Mouse (Mus musculus) retina, postnatal 1 day (tissue): ENCODE data around the gene Zfp697.
"Not testable (repeated sequence)": the region's sequence is repeated elsewhere in the genome, so short reads cannot be mapped to it uniquely, and the experiment has no call there.

ENCODE experiments used
- DNase-seq: peaks from one replicate; pipeline ENCODE4 v3.0.0-alpha.2; 2012

The Zfp697 gene

GRCm38 (mm10) chr3:98422926-98423325, 40.7 kb downstream of the Zfp697 start:
- no peak for DNase-seq

DNA sequence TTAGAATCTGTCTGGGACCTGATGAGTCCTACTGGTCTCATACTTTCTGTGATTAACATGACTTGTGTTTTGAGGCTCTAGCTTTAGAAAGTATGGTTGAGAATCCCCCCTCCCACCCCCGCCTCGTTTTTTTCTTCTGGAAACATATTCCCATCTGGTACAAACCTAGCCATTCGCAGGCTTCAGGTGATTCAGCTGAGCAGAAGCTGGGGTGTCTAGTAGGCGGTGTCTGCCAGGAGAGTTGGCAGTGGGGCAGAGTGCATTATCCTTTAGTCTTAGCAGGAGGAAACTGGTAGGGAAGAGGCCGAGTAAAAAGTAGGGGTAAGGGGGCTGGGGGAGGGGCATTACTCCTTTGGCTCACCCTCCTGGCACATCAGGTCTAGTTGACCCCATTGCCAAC, 44.5 kb downstream of the Zfp697 start:
- DNase-seq: no peak

- DNase-seq: no peak
These were observed 45.0 kb downstream of the Zfp697 start for GRCm38 (mm10) chr3:98427260-98427599.

DNA sequence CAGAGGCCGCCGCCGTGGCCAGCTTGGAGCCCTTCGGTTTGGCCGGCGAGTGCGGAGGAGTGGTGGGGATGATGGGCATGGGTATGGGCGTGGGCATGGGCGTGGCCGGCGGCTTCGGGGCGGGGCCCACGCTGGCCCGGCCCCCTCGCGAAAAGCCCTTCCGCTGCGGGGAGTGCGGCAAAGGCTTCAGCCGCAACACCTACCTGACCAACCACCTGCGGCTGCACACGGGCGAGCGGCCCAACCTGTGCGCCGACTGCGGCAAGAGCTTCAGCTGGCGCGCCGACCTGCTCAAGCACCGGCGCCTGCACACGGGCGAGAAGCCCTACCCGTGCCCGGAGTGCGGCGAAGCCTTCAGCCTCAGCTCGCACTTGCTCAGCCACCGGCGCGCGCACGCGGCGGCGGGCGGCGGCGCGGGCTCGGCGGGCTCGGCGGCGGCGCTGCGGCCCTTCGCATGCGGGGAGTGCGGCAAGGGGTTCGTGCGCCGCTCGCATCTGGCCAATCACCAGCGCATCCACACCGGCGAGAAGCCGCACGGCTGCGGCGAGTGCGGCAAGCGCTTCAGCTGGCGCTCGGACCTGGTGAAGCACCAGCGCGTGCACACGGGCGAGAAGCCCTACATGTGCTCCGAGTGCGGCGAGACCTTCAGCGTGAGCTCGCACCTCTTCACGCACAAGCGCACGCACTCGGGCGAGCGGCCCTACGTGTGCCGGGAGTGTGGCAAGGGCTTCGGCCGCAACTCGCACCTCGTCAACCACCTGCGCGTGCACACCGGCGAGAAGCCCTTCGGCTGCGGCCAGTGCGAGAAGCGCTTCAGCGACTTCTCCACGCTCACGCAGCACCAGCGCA, 45.6 kb downstream of the Zfp697 start:
- peak; percentile 90 for DNase-seq

GRCm38 (mm10) chr3:98428449-98428775, 46.2 kb downstream of the Zfp697 start:
- DNase-seq: no peak

DNA sequence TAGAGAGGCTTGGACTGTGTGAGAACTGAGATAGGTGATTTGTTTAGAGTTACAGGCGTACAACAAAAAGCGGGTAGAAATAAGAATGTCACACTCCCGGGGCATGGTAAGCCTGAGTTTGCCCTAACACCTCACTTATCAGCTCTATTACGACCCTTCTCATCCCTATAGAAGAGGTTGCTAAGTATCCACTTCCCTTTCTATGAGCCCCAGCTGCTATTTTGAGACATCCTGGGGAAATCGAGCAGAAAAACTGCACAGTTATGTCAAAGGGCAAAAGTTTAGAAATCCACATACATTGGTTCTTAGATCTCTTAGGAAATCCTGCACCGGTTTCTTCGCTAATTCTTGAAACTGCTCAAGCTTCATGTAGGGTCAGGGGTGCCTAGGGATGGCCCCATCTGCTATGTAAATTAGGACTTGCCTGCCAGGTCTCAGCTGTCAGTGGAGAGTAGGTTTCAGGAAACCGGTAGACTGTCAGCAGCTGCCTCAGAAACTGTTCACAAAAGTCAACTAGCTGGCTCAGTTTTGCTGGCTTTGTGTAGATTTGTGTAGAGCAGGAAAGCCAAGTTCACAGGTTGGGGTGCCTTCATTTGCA, 46.8 kb downstream of the Zfp697 start:
- DNase-seq: no peak

- DNase-seq: peak; percentile 32
These were observed 52.0 kb downstream of the Zfp697 start for GRCm38 (mm10) chr3:98434088-98434816.

DNA sequence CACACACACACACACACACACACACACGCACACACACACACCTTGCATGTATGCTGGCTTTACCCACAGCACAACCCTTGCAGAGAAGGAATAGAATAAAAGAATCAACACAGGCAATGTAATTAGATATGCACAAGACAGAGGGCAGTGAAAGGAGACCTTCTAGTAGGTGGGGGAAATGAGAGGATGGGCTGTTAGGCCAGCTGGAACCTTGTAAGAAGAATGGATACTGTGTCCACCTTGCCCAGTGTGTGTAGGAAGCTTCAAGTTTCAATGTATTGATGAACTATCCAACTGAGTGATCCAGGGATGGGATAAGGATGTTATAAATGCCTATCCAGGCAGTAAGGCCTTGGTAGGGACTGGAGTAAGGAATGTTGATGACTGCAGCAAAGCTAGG, 52.8 kb downstream of the Zfp697 start:
- no peak for DNase-seq

DNA sequence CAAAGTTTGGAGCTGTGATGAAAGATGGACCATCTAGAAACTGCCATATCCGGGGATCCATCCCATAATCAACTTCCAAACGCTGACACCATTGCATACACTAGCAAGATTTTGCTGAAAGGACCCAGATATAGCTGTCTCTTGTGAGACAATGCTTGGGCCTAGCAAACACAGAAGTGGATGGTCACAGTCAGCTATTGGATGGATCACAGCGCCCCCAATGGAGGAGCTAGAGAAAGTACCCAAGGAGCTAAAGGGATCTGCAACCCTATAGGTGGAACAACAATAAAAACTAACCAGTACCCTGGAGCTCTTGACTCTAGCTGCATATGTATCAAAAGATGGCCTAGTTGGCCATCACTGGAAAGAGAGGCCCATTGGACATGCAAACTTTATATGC, 60.0 kb downstream of the Zfp697 start:
- DNase-seq: not testable (repeated sequence)

DNA sequence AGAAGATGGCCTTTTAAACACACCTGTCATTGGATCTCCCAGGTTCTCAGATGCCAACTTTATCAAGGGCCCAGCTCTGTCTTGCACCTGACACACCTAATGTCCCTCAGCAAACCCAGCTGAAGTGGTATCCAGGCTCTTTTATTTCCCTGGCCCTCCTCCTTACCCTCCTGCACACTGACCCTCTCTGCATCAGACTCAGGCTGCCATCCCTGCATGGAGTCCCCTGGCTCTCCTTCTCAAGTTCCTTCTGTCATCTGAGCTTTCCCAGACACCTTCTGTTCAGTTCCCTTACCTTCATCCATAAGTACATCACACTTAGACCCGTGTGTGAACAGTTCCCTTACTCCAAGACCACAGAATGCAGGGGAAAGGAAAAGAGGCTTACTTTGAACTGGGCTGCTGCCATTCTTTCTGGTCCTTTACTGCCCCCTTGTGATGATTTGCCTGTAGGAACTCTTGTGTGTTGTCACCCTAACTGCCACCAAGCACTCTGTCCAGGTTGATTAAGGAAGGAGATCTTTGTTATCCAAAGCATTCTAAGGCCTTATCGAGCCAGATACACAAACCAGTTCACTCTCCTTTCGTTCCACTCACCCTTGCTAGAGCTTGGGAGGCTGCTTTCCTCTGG, 61.0 kb downstream of the Zfp697 start:
- peak; percentile 32 for DNase-seq

- DNase-seq: not testable (repeated sequence)
These were observed 61.7 kb downstream of the Zfp697 start for GRCm38 (mm10) chr3:98443924-98444323.

DNA sequence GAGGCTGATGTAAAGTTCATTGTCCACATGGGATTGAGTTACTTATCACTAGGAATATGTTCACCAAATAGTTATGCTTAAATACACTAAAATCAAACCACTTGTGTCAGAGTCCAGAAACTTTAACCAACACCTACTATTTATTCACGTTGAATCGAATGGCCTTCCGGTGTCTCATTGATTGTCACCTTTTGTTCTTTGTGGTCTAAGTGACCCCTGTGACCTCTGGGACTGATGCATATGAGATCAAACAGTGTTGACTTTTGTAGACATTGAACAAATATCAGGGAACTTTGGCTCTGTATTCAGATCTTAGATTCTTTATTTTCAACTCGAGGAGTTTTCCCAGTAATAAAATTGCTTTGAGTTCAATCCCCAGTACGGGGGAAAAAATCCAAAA, 71.5 kb downstream of the Zfp697 start:
- DNase-seq: not testable (repeated sequence)

DNA sequence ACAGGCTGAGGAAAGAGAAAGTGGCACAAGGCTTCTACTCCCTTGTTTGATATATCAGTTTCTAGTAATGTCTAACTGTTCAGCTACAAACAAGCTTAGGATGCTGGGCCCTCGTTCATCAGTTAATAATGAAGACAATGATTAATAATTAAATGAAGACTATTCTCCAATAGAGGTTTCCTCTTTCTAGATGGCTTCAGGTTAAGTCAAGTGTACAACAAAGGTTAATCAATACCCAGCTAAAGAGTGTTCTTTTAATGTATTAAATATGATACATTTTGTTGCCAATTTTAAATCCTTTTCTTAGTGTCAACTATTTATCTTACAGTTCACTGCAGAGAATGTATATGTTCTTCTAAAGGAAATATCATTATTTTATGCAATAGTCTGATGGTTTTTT, 74.8 kb downstream of the Zfp697 start, which contains the start of gene Gm4450:
TSS of gene Gm4450 (minus strand) at position 101 of the 400 bp plus-strand sequence.
- DNase-seq: not testable (repeated sequence)

GRCm38 (mm10) chr3:98469323-98469722, 87.1 kb downstream of the Zfp697 start:
- DNase-seq: not testable (repeated sequence)

DNA sequence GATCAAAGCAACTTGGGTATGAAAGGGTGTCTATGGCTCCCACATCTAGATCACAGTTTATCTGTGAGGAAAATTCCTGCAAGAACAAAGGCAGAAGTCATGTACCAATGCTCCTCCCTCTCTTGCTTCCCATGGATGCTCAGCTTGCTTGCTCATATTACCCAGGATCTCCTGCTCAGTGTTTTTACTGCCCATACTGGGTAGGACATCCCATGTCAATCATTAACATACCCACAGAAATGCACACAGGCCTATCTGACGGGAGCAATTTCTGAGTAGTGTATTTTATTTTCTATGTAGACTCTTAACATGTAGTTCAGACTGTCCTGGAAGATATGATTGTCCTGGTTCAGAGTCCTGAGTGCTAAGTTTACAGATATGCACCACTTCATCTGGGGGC, 88.8 kb downstream of the Zfp697 start:
- DNase-seq: not testable (repeated sequence)

GRCm38 (mm10) chr3:98471499-98471898, 89.2 kb downstream of the Zfp697 start:
- DNase-seq: not testable (repeated sequence)

DNA sequence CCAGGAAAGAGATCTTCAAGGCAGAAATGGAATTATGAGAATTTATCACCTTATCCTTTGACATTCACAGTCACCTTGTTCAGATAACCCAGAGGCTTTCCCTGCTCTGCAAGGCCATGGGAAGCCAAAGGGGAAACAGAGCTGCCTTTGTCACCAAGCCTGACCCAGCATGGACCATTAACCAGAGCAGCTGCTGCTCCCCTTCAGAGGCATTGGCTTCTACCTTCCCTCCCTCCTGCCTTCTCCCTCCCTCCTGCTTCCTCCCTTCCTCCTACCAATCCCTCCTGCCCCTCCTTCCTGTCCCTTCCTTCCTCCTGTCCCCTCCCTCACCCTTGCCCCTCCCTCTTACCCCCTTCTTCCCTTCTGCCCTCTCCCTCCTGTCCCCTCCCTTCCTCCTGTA, 111.9 kb downstream of the Zfp697 start:
- not testable (repeated sequence) for DNase-seq

DNA sequence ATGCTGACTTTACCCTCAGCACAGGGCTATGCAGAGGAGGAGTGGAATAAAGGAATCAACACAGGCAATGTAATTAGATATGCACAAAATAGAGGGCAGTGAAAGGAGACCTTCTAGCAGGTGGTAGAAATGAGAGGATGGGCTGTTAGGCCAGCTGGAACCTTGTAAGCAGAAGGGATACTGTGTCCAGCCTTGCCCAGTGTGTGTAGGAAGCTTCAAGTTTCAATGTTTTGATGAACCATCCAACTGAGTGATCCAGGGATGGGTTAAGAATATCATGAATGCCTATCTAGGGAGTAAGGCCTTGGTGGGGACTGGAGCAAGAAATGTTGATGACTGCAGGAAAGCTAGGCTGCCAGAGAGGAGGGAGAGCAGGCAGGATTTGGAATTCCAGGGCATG, 112.8 kb downstream of the Zfp697 start:
- not testable (repeated sequence) for DNase-seq

DNA sequence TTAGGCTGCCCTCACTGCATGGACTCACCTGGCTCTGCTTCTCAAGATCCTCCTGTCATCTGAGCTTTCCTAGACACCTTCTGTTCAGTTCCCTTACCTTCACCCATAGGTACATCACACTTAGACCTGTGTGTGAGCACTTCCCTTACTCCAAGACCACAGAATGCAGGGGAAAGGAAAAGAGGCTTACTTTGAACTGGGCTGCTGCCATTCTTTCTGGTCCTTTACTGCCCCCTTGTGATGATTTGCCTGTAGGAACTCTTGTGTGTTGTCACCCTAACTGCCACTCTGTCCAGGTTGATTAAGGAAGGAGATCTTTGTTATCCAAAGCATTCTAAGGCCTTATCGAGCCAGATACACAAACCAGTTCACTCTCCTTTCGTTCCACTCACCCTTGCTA, 114.5 kb downstream of the Zfp697 start:
- DNase-seq: not testable (repeated sequence)

- DNase-seq: not testable (repeated sequence)
These were observed 115.1 kb downstream of the Zfp697 start for GRCm38 (mm10) chr3:98497401-98497800.

DNA sequence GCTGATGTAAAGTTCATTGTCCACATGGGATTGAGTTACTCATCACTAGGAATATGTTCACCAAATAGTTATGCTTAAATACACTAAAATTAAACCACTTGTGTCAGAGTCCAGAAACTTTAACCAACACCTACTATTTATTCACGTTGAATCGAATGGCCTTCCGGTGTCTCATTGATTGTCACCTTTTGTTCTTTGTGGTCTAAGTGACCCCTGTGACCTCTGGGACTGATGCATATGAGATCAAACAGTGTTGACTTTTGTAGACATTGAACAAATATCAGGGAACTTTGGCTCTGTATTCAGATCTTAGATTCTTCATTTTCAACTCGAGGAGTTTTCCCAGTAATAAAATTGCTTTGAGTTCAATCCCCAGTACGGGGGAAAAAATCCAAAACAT, 125.0 kb downstream of the Zfp697 start:
- not testable (repeated sequence) for DNase-seq

- not testable (repeated sequence) for DNase-seq
These were observed 128.2 kb downstream of the Zfp697 start, which contains the start of gene Hsd3b4 for GRCm38 (mm10) chr3:98510414-98510813. Gene Hsd3b4 (minus strand): TSS chr3:98510514.

DNA sequence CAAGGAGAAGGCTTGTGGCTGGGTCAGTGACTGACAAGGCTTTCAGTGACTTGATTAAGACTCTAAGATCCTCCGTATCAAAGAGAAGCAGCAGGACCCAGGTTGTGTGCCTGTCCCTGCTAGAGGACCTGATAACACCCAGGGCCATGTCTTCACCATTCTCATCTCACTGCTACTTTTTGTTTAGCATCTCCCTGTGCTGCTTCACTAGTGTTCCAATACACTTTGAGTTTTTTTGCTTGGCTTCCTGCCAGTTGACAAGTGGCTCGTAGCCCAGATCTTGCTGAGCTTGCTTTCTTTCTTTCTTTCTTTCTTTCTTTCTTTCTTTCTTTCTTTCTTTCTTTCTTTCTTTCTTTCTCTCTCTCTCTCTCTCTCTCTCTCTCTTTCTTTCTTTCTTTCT, 140.5 kb downstream of the Zfp697 start:
- not testable (repeated sequence) for DNase-seq
